Mouse (Mus musculus) limb, embryonic 10.5 days (tissue): ENCODE data around the gene Sfxn2. TPM values are rescaled to one million over a fixed set of nuclear protein-coding genes. Genes with fewer than 3 reads are reported as not detected.

ENCODE experiments used
- polyA plus RNA-seq: library from polyadenylated mRNA; unstranded; fragments of >200 nt; fragmentation: Nextera tagmentation; extraction: Ambion mirVana; gene quantifications from 2 replicates; pipeline ENCODE4 v1.2.1, GENCODE M21; 2016

The Sfxn2 gene
- polyA plus RNA-seq, 1 experiment from 2014 or later: 21.7 TPM

Other genes starting within 250 kb of the Sfxn2 start
- 1.4 and 1.8 TPM in 2 replicates for gene Psd, start 246.2 kb upstream of the Sfxn2 start, polyA plus RNA-seq
- 12.2 and 13.0 TPM in 2 replicates for gene Fbxl15, start 245.2 kb upstream of the Sfxn2 start, polyA plus RNA-seq
- gene Cuedc2, start 234.7 kb upstream of the Sfxn2 start, polyA plus RNA-seq: 150 and 183 TPM in 2 replicates
- 7.7 and 8.1 TPM in 2 replicates for gene Mfsd13a, start 232.2 kb upstream of the Sfxn2 start, polyA plus RNA-seq
- gene 2310034G01Rik, start 223.1 kb upstream of the Sfxn2 start, polyA plus RNA-seq: 1.3 and 1.8 TPM in 2 replicates
- 159 and 168 TPM in 2 replicates for gene Actr1a, start 177.6 kb upstream of the Sfxn2 start, polyA plus RNA-seq
- gene Sufu, start 176.5 kb upstream of the Sfxn2 start, polyA plus RNA-seq: 53.8 and 58.5 TPM in 2 replicates
- 13.0 and 15.2 TPM in 2 replicates for gene Trim8, start 71.7 kb upstream of the Sfxn2 start, polyA plus RNA-seq
- 164 and 173 TPM in 2 replicates for gene Arl3, start 167 bp upstream of the Sfxn2 start, polyA plus RNA-seq
- gene Wbp1l, start 25.7 kb downstream of the Sfxn2 start, polyA plus RNA-seq: 49.8 and 52.3 TPM in 2 replicates
- not detected in 2 replicates for gene Cyp17a1, start 99.8 kb downstream of the Sfxn2 start, polyA plus RNA-seq
- 11.0 and 12.7 TPM in 2 replicates for gene Borcs7, start 116.5 kb downstream of the Sfxn2 start, polyA plus RNA-seq
- 29.7 and 31.4 TPM in 2 replicates for gene As3mt, start 134.1 kb downstream of the Sfxn2 start, polyA plus RNA-seq
- gene Cnnm2, start 188.2 kb downstream of the Sfxn2 start, polyA plus RNA-seq: 1.5 and 1.6 TPM in 2 replicates